10 mouse cellular contexts compared by ENCODE assay signal in genomic region chr14:34540685-34541162, GRCm38 (mm10). TPM values are rescaled to one million over a fixed set of nuclear protein-coding genes. Genes with fewer than 3 reads are reported as not detected.
A peak's percentile ranks its signal among the peaks of the same experiment; 100 is the strongest.
DNase-seq lines count a peak whose midpoint lies in the region; ATAC-seq and TF ChIP-seq lines count a peak whose summit lies in the region.
"Had no signal": no experiment of that assay in that cellular context is flagged by ENCODE, and none has a peak within 500 bp of the region (broad histone marks: within the 10 kb centered on the region; RNA-seq: fewer than 3 reads in every experiment).

No protein-coding gene starts in this region.

- no peak overlapping the region for H3K4me3 ChIP-seq in forebrain, postnatal 0 days (ENCODE audit: low read depth, low read length)
- H3K4me3 ChIP-seq in hindbrain, postnatal 0 days (ENCODE audit: low read length) = no peak overlapping the region
- H3K4me3 ChIP-seq in lung, embryonic 16.5 days (ENCODE audit: low read length) = 0 out of 2 replicates have a peak overlapping the region, but pooled peaks have one; percentile 1

- ATAC-seq in forebrain, postnatal 0 days = peak; percentile 50; the same call in 1 of the 2 replicates
- peak; percentile 38; the same call in 1 of the 2 replicates for ATAC-seq in hindbrain, postnatal 0 days
- ATAC-seq in lung, embryonic 16.5 days (ENCODE audit: low read depth) = peak; percentile 81
- no peak for ATAC-seq in cerebellum, adult (ENCODE audit: insufficient number of reproducible peaks, low FRiP score, low TSS enrichment)

- WGBS in forebrain, postnatal 0 days = 15% methylated on average over 12 of the region's 17 CpGs
- WGBS in hindbrain, postnatal 0 days = 28% methylated on average over 9 of the region's 17 CpGs
- WGBS in lung, embryonic 16.5 days = 14% methylated on average over 14 of the region's 17 CpGs

- no peak overlapping the region for H3K9ac ChIP-seq in forebrain, postnatal 0 days
- no peak overlapping the region for H3K9ac ChIP-seq in hindbrain, postnatal 0 days (replicated peaks; ENCODE audit: low read length)
- H3K9ac ChIP-seq in lung, embryonic 16.5 days (ENCODE audit: low read length) = peak overlapping the region; percentile 3; the same call in 1 of the 2 replicates

- no peak for TF ChIP-seq CTCF in forebrain, postnatal 0 days (IDR thresholded peaks at IDR 0.05; ENCODE audit: low read depth)
- no peak for TF ChIP-seq CTCF in hindbrain, postnatal 0 days (IDR thresholded peaks at IDR 0.05; ENCODE audit: low read depth)

- no peak overlapping the region; the same call in 1 of the 2 replicates for H3K27ac ChIP-seq in forebrain, postnatal 0 days (ENCODE audit: low read depth, low read length)
- no peak overlapping the region for H3K27ac ChIP-seq in hindbrain, postnatal 0 days
- H3K27ac ChIP-seq in lung, embryonic 16.5 days (ENCODE audit: low read length) = peak overlapping the region; percentile 67

- DNase-seq in thymus, postnatal 0 days (ENCODE audit: low spot score) = peak; percentile 21
- no peak for DNase-seq in thymus, postnatal 10 days (ENCODE audit: low spot score in 2 of 2)
- DNase-seq in forebrain, postnatal 0 days = no peak
- DNase-seq in hindbrain, postnatal 0 days (ENCODE audit: low spot score) = no peak
- DNase-seq in testis, postnatal 10 days (ENCODE audit: low spot score) = peak; percentile 82
- no peak for DNase-seq in frontal cortex, postnatal 14 days (ENCODE audit: low spot score in 2 of 2)

- no peaks in the 10 kb centered on the region for H3K9me3 ChIP-seq in forebrain, postnatal 0 days (ENCODE audit: low read length)
- H3K9me3 ChIP-seq in hindbrain, postnatal 0 days (ENCODE audit: low read length) = no peaks in the 10 kb centered on the region
- H3K9me3 ChIP-seq in lung, embryonic 16.5 days (ENCODE audit: control insufficient read depth, low read length) = no peaks in the 10 kb centered on the region; the same call in 1 of the 2 replicates

- H3K4me2 ChIP-seq in forebrain, postnatal 0 days (ENCODE audit: low read depth) = no peak overlapping the region
- peak overlapping the region; percentile 21; the same call in 1 of the 2 replicates for H3K4me2 ChIP-seq in hindbrain, postnatal 0 days (ENCODE audit: low read depth, low read length)
- peak overlapping the region; percentile 36 for H3K4me2 ChIP-seq in lung, embryonic 16.5 days (ENCODE audit: low read depth, low read length)

- no peaks in the 10 kb centered on the region for H3K27me3 ChIP-seq in forebrain, postnatal 0 days (ENCODE audit: insufficient read depth, low read length)
- no peaks in the 10 kb centered on the region for H3K27me3 ChIP-seq in hindbrain, postnatal 0 days (ENCODE audit: insufficient read depth, low read length)
- H3K27me3 ChIP-seq in lung, embryonic 16.5 days (ENCODE audit: control insufficient read depth, insufficient read depth, low read depth, low read length) = peaks cover 2% of the 10 kb centered on the region

- no peaks in the 10 kb centered on the region for H3K36me3 ChIP-seq in forebrain, postnatal 0 days (ENCODE audit: insufficient read depth)
- no peaks in the 10 kb centered on the region for H3K36me3 ChIP-seq in hindbrain, postnatal 0 days (ENCODE audit: insufficient read depth, low read length)
- H3K36me3 ChIP-seq in lung, embryonic 16.5 days (ENCODE audit: control insufficient read depth, insufficient read depth, low read length) = no peaks in the 10 kb centered on the region

- no peaks in the 10 kb centered on the region for H3K4me1 ChIP-seq in forebrain, postnatal 0 days (ENCODE audit: insufficient read depth)
- H3K4me1 ChIP-seq in hindbrain, postnatal 0 days (ENCODE audit: insufficient read depth, low read length) = no peaks in the 10 kb centered on the region
- H3K4me1 ChIP-seq in lung, embryonic 16.5 days (replicated peaks; ENCODE audit: control insufficient read depth, insufficient read depth, low read length) = peaks cover 6% of the 10 kb centered on the region; the same call in 1 of the 2 replicates

RNA-seq across cellular contexts. Expression of gene 9230112D13Rik, which starts 18.1 kb away (rescaled TPM):
- not detected in 2 replicates for polyA plus RNA-seq in thymus, postnatal 0 days (2015; fragmentation: Nextera tagmentation; extraction: Ambion mirVana)
- total RNA-seq in forebrain, postnatal 0 days (2014; rRNA removed) = not detected in 2 replicates
- polyA plus RNA-seq in forebrain, postnatal 0 days (2015; fragmentation: Nextera tagmentation; extraction: Ambion mirVana) = not detected in 2 replicates
- total RNA-seq in hindbrain, postnatal 0 days (2014; rRNA removed) = not detected in 2 replicates
- polyA plus RNA-seq in hindbrain, postnatal 0 days (2015; fragmentation: Nextera tagmentation; extraction: Ambion mirVana) = not detected in 2 replicates
- not detected in 2 replicates for polyA plus RNA-seq in lung, embryonic 16.5 days (2015; fragmentation: Nextera tagmentation; extraction: Ambion mirVana)
- total RNA-seq: liver, adult 2 months had no signal
- polyA plus RNA-seq: liver, adult 2 months; testis, adult 2 months had no signal

RNA-seq across cellular contexts. Expression of gene Bmpr1a, which starts 37.6 kb away (rescaled TPM):
- 8.2 and 8.3 TPM in 2 replicates for polyA plus RNA-seq in thymus, postnatal 0 days (2015; fragmentation: Nextera tagmentation; extraction: Ambion mirVana)
- 52.2 and 54.8 TPM in 2 replicates for total RNA-seq in forebrain, postnatal 0 days (2014; rRNA removed)
- polyA plus RNA-seq in forebrain, postnatal 0 days (2015; fragmentation: Nextera tagmentation; extraction: Ambion mirVana) = 12.7 and 15.9 TPM in 2 replicates
- total RNA-seq in hindbrain, postnatal 0 days (2014; rRNA removed) = 52.5 and 53.8 TPM in 2 replicates
- polyA plus RNA-seq in hindbrain, postnatal 0 days (2015; fragmentation: Nextera tagmentation; extraction: Ambion mirVana) = 20.6 and 21.1 TPM in 2 replicates
- polyA plus RNA-seq in lung, embryonic 16.5 days (2015; fragmentation: Nextera tagmentation; extraction: Ambion mirVana) = 18.1 and 25.8 TPM in 2 replicates

RNA-seq across cellular contexts. Expression of gene Ldb3, which starts 47.8 kb away (rescaled TPM):
- polyA plus RNA-seq in thymus, postnatal 0 days (2015; fragmentation: Nextera tagmentation; extraction: Ambion mirVana) = 0.29 and 0.39 TPM in 2 replicates
- 1.3 and 2.0 TPM in 2 replicates for total RNA-seq in forebrain, postnatal 0 days (2014; rRNA removed)
- 0.70 and 0.90 TPM in 2 replicates for polyA plus RNA-seq in forebrain, postnatal 0 days (2015; fragmentation: Nextera tagmentation; extraction: Ambion mirVana)
- 1.6 and 1.7 TPM in 2 replicates for total RNA-seq in hindbrain, postnatal 0 days (2014; rRNA removed)
- polyA plus RNA-seq in hindbrain, postnatal 0 days (2015; fragmentation: Nextera tagmentation; extraction: Ambion mirVana) = 1.3 and 1.4 TPM in 2 replicates
- 12.7 and 13.2 TPM in 2 replicates for polyA plus RNA-seq in lung, embryonic 16.5 days (2015; fragmentation: Nextera tagmentation; extraction: Ambion mirVana)

RNA-seq across cellular contexts. Expression of gene Opn4, which starts 59.2 kb away (rescaled TPM):
- polyA plus RNA-seq in thymus, postnatal 0 days (2015; fragmentation: Nextera tagmentation; extraction: Ambion mirVana) = not detected in 2 replicates
- total RNA-seq in forebrain, postnatal 0 days (2014; rRNA removed) = 0.14 TPM in 1 of 2 replicates, not detected in the other
- 0.11 TPM in 1 of 2 replicates, not detected in the other for polyA plus RNA-seq in forebrain, postnatal 0 days (2015; fragmentation: Nextera tagmentation; extraction: Ambion mirVana)
- total RNA-seq in hindbrain, postnatal 0 days (2014; rRNA removed) = not detected in 2 replicates
- polyA plus RNA-seq in hindbrain, postnatal 0 days (2015; fragmentation: Nextera tagmentation; extraction: Ambion mirVana) = 0.14 TPM in 1 of 2 replicates, not detected in the other
- 0.26 and 0.38 TPM in 2 replicates for polyA plus RNA-seq in lung, embryonic 16.5 days (2015; fragmentation: Nextera tagmentation; extraction: Ambion mirVana)
- total RNA-seq: liver, adult 2 months had no signal
- polyA plus RNA-seq: liver, adult 2 months had no signal

Comparison
In these comparisons a context has a peak if more than half of its experiments do, and no peak if none do; other contexts are left out.
1. DNase-seq: peak in thymus, postnatal 0 days (single experiment) and testis, postnatal 10 days (single experiment); none in thymus, postnatal 10 days (0 of 2), forebrain, postnatal 0 days (single experiment), hindbrain, postnatal 0 days (single experiment) and frontal cortex, postnatal 14 days (0 of 2).